Mouse (Mus musculus) thymus, postnatal 10 days (tissue): ENCODE measurements around the gene Prkg1.
"Not testable (repeated sequence)": the region's sequence is repeated elsewhere in the genome, so short reads cannot be mapped to it uniquely, and the experiment has no call there.

Experiments used
- DNase-seq, 2 experiments: peaks; one replicate each; pipeline ENCODE4 v3.0.0; 2021; ENCODE audit warnings: low spot score in 2 of 2

Prkg1 gene

DNA sequence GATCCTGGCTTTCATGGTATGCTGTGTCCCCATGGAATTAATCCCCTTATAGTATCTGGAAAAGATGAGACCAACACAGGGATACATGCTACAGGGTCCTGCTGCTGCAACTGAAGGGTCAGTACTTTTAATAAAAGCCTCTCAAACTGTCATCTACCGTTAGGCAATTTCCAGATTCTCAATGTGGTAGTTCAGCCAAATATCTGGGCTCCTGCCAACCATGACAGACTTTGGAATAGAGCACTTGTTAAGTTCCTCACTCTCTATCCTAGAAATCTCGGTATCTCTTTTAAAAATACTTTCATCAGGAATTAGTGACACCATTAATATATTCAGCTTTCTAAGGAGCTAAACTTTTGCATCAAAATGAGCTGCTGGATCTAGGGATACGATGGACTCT is 428.5 kb downstream of the Prkg1 start:
- DNase-seq = no peak

DNA sequence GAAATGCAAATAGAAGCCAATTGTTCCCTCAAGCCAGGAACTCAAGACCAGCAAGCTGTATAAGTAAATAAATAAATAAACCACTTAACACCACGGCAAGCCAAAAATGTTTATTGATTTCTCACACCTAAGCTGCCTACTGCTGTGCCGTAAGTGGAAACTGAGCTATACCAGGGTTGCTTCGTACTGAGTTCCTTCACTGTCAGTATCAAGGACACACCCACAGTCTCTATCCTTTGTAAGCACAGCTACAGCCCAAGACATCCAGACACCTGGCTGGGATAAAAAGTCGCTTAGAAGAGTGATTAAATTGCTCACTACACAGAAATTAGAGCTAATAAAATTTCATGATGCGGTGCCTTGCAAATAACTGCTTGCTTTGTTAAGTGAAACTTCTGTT is 434.9 kb downstream of the Prkg1 start:
- DNase-seq = no peak

DNA sequence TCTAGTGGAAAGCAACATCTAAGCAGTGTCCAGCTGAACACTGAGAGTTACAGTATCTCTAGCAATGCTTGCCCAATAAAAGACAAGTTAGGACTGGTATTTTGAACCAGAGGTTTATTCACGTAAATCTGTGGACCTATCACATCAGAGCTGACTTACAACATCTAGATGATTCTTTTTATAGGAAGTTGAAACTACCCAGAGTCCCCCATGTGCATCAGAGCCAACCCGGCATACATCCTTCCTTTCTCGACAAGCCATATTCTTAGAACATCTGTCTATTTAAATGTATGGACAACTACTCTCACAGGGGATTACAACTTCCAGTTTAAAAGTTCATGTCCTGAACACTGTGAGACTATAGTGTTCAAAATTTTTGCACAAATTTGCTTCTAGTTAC is 460.1 kb downstream of the Prkg1 start:
- DNase-seq = no peak

DNA sequence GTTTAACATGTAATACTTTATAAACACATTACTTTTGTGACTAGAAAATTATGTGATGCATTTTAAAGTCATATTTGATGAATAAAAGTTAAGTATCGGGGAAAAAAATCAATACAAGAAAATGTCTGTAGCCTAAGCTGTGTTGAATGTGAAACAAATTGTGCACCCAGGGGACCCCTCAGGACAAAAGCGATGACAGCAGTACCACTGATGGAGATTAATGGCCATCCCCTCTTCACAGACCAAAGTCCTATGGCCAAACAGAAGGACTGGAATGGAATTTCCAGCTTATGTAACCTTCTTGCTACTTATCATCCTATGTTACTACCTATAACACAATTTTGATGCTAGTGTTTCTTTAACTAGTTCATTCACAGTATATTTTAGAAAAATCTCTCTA is 473.6 kb downstream of the Prkg1 start:
- DNase-seq = no peak

DNA sequence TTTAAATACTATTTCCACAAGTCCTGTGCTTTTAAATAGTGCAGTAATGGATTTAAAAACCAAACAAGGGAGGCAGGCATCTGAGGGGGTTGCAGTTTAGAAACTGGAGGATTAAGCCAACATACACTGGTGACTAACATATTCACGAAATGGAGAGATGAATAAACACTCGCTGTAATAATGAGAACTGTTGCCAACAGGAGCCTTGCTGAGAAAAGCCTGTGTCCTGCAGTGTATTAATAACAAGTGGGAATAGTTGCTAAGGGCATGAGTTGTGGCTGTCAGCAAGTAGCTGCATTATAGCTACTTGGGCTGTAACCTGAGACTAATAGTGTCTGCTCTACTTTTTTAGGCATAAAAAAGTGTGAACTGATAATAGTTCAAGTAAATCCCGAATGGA is 480.3 kb downstream of the Prkg1 start:
- no peak for DNase-seq

DNA sequence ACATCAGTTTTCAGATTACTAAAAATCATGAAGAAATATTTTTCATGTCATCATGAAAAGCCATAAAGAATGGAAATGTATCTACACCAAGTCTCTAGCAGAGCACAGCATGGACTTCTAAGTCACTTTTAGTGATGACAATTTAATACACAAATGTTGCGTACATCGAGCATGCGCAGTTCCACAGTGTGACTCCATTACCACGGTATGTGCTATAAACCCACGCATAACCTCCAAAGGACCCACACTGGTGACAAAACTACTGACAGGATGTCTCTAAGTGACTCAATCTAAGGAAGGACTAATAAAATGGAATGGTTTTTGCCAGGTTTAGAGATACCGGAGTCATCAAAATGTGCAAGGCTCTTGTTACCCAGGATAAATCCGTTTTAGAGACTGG is 480.7 kb downstream of the Prkg1 start:
- no peak for DNase-seq

GRCm38 (mm10) chr19:31283617-31284016 is 481.2 kb downstream of the Prkg1 start:
- no peak for DNase-seq

DNA sequence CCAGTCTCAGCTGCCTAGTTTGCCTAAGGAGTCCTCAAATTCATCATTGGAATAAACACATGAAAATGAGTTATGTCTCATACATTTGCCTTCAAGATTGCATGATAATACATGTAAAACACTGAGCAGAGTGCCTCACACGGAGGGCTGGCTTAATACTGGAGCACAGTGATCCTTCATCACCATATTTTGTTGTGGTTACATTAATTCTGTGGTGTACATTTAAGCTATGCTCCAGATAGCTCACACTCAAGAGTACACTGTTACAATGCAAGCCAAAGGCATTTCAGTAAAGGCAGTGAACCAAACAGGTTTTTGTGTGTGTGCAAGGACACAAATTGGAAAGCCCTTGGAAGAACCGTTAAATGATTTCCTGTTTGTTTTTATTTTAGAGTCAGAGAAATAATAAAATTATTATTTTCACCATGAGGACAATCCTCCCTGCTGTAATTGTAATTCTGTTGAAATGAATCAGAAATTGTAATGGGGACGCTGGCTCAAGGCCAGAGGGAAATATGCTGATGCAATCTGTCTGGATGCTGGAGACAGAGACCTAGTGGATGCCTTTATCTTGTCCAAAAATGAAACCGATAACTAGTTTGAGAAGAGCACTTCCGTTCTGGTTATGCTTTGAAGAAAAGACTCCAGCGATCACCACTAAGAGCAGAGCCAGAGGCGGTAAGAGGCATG is 484.9 kb downstream of the Prkg1 start:
- no peak for DNase-seq

DNA sequence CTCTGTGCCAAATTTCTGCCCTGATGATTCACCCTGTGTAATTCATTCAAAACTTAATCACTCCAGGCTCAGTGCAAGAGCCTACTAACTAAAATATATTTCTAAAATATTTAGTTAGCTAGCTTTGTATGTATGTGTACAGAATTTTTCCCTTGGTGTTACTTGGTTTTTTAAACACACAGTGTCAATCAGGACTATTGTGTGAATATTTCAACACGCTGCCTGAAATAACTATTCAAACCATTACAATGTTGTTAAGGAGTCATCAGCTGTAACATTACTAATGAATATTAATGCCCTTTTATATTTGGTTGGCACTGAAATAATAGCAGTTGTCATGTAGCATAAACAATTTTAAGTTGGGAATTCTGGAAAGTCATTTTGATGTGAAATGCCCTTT is 502.4 kb downstream of the Prkg1 start:
- no peak for DNase-seq

DNA sequence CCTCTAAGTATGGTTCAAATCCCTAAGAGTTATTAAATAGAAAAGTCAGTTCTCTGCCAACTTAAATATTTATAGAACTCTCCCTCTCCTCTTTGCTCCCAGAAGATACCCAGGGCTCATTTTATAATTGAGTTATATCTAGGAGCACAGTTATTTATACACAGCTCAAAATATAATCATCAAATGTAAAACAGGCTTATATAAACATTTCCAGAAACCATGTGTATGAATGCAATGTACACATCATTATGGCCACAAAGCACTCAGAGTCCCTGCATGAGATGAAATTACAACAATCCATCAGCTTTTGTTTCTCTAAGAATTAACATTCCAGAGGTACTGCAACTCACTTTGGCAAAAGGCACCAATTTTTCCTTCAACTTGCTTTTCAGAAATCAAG is 504.3 kb downstream of the Prkg1 start:
- DNase-seq = no peak

DNA sequence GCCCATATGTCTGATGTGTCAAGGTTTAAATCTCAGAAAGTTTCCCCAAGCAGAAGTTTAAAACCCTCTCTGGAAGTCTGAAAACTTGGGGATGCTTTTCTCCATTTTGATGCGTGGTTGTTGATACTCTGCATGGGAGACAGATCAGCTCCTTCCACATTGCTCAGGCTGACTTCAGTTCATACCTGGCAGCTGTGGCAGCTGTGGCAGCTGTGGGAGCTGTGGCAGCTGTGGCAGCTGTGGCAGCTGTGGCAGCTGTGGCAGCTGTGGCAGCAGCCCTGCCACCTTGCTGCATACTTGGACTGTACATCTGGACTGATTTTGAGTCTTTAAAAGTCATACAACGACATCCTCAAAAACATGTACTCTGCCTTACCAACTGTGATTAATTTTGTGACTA is 509.1 kb downstream of the Prkg1 start:
- no peak for DNase-seq

DNA sequence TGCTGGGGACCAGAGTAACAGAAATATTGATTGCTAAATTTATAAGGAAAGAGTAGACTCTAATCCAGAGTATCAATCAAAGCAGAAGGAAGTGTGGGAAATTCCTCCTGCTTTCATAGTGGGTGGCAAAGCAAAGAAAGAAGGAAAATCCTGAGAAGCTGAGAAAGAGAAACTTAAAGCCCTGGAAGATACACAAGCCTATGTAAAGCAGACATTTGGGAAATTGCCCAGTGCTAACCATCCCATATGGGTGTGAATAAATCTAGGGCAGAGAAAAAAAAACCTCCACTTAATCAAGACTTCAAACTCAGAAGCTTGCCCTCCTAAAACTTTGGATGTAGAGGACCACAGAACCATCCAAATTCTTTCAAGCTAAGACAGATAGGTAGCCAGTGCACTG is 532.4 kb downstream of the Prkg1 start:
- DNase-seq = no peak

DNA sequence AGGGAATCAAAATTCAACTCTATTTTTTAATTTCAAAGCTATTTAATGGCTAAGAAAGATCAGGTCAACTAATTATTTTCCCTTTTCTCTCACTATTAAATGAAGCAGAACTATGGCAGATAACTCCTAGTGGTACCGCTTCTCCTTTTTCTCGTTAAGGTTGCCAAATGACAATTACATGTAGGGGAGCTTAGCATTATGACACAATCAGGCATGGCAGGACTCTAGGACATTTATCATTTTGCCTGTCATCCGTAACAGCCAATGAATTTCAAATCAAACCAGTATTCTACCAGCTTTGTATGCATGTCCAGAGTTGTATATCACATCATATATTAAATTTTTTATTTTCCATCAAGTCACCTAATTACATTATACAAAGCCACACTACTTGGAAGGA is 536.4 kb downstream of the Prkg1 start:
- DNase-seq = no peak

GRCm38 (mm10) chr19:31223457-31223856 is 541.4 kb downstream of the Prkg1 start:
- DNase-seq = no peak

DNA sequence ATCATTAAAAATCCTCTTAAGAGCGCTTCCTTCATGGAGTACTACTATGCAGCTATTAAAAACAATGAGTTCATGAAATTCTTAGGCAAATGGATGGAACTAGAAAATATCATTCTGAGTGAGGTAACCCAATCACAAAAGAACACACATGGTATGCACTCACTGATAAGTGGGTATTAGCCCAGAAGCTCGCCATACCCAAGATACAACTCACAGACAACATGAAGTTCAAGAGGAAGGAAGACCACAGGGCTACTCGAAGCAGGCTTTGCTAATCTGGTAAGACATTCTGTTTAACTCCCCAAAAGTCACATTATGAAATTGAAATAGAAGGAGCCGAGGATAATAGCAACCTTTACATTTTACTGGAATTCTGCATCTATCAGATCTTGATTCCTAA is 545.6 kb downstream of the Prkg1 start:
- DNase-seq = not testable (repeated sequence)

- no peak for DNase-seq
These were observed 554.0 kb downstream of the Prkg1 start for GRCm38 (mm10) chr19:31210850-31211249.

DNA sequence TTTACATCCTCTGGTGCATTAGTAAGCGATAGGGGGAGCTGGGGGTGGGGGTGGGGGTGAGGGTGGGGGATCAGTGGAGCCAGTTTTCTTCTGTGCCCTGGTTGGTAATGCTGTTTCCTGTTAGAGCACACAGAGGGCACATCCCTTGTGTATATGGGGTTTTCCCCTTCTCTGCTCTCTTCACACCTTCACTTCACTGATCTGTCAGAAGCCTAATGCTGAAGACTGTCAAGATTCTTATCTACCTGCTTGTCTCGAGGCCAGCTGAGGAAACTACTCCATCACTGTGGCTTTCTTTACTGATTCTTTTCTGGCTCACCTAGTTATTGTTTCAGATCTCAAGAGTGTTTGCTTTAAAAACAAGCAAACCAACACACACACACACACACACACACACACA is 554.4 kb downstream of the Prkg1 start:
- no peak for DNase-seq

DNA sequence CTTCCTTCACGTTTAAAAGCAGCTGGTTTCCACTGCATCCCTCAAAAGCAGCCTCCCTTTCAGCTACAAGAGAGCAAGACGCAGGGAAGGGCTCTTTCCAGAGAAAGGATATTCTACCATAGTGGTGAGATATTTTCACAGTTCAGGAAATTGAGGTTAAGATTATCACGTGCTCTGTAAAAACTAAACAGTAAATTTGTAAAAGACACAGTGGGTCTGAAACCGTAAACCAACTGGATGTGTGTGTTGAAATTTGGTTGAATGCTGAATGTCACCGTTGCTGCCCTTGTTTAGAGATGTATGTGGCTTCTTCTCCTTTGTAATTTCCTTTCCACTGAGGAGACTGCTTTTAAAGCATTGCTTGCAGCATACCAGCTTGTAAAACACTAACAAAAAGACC is 565.2 kb downstream of the Prkg1 start:
- no peak for DNase-seq

- no peak for DNase-seq
These were observed 566.4 kb downstream of the Prkg1 start for GRCm38 (mm10) chr19:31198461-31198860.

DNA sequence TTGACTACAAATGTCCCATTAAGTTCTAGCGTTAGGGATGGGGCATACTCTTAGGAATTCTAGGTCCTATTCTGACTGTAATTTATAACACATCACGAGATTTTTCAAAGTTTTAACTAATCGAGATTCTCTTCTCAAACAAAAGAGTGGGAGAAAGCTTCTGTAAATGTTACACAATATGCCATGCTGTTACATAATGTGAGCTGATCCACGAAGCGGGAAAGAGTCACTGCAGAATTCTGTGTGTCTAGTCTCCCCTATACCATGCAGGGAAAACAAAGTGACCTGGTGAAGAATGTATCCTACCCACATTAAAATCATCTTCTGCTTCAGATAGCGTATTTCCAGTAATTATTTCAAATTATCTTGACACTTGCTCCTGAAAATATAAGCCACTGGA is 567.8 kb downstream of the Prkg1 start:
- DNase-seq = no peak

DNA sequence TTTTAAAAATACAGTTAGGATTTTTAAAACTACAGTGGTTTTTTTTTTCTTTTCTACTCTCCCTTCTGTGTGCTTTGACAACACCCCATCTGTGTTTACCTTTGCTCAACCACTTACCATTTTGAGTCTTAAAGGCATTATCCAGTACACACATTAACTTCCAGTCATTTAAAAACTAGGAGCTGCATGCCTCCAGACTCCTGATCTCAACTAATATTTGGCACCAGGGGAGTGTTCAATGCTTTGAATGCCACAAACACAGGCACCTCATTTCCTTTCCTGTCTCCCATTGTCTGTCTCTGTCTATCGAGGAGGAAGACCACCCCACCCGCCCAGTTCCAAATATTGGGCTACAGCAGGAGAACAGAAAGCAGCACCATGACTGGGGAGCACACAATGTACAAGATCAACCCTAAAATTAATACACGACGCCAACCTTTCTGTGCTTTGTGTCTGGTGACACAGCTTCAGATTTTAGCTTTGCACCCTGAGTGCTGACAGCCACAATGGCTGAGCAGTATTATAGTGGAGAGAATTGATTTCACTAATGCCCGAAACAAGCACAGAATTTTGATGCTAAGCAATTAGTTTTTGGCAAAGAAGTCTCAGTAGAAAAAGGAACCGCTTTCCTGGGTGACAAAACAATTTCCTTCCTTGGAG is 576.1 kb downstream of the Prkg1 start:
- no peak for DNase-seq

DNA sequence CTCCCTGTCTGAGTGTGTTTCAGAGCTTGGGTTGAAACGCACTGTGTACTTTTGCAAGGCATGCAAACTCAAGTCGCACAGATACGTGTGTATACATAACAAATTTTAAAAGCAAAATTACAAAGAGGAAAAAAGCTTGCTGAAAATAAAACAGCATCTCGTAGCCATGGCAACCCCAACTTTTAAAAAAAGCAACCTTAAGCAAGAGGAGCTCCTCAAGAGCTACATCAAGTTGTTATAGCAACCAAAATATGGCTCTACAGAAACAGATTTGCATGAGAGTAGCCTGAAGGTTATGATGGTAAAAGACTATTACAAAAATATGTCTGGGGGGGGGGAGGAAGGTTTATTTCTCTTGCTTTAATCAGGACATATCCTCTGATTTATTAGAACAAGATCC is 584.1 kb downstream of the Prkg1 start:
- no peak for DNase-seq

DNA sequence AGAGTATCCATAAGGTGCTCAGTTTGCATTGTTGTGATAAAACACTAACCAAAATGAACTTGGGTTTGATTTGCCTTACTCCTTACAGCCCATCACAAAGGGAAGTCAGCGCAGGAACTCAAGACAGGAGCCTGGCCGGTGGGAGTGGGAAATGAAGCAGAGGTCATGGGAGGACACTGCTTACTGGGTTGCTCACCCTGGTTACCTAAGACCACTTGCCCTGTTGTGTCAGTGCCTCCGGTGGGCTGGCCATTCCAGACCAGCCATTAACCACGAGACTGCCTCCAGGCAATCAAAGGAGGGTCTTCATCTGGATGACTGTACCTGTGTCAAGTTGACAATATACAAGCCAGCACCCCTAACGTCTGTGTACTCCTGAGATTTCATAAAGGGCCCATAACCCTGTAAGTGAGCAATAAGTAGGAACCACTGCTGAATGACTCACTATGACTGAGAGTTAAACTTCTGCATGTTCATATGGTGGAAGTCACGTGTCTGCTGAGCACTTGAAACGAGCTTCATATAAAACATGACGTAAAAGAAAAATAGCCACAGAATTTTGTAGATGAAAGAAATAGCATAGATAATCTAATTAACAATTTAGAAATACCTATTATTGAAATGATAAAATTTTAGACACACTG is 587.4 kb downstream of the Prkg1 start:
- DNase-seq = no peak
